Mouse (Mus musculus) forebrain, embryonic 11.5 days (tissue): ENCODE measurements around the gene Cwc27. TPM values are rescaled to one million over a fixed set of nuclear protein-coding genes. Genes with fewer than 3 reads are reported as not detected.

ENCODE experiments used
- ATAC-seq: fragments of 200-750 bp; cut with Nextera tagmentation; replicated peaks from 2 replicates; pipeline ENCODE4 v1.8.0; 2017; ENCODE audit warnings: moderate TSS enrichment; ENCODE audit not compliant: low FRiP score
- DNase-seq: peaks from one replicate; pipeline ENCODE4 v3.0.0-alpha.2; 2017; ENCODE audit warnings: low spot score
- H3K27ac ChIP-seq: fragments of 300-500 bp; sonication (generic); 2 replicates; pipeline ENCODE4 v1.5.1; 2014; ENCODE audit warnings: low read depth, low read length
- H3K27me3 ChIP-seq: fragments of 300-500 bp; sonication (generic); 2 replicates; pipeline ENCODE4 v1.6.1; 2014; ENCODE audit warnings: mild to moderate bottlenecking, low read length, mixed read lengths; ENCODE audit not compliant: control insufficient read depth, insufficient read depth
- H3K36me3 ChIP-seq: fragments of 300-500 bp; sonication (generic); 2 replicates; pipeline ENCODE4 v1.6.1; 2014; ENCODE audit warnings: mild to moderate bottlenecking, low read length, moderate library complexity, mixed read lengths; ENCODE audit not compliant: control insufficient read depth, insufficient read depth
- H3K4me1 ChIP-seq: fragments of 300-500 bp; sonication (generic); replicated peaks from 2 replicates; pipeline ENCODE4 v1.6.1; 2014; ENCODE audit warnings: low read length, mixed read lengths; ENCODE audit not compliant: control insufficient read depth, insufficient read depth
- H3K4me2 ChIP-seq: fragments of 300-500 bp; sonication (generic); 2 replicates; pipeline ENCODE4 v1.6.1; 2014; ENCODE audit warnings: low read depth, mild to moderate bottlenecking, low read length, moderate library complexity, mixed read lengths; ENCODE audit not compliant: severe bottlenecking
- H3K4me3 ChIP-seq: fragments of 300-500 bp; sonication (generic); 2 replicates; pipeline ENCODE4 v1.5.1; 2014; ENCODE audit warnings: low read depth, low read length
- H3K9ac ChIP-seq: fragments of 300-500 bp; sonication (generic); 2 replicates; pipeline ENCODE4 v1.6.1; 2014; ENCODE audit warnings: low read length
- H3K9me3 ChIP-seq: fragments of 300-500 bp; sonication (generic); 2 replicates; pipeline ENCODE4 v1.6.1; 2016; ENCODE audit warnings: low read length, mixed read lengths; ENCODE audit not compliant: control insufficient read depth
- WGBS: fragments of 180-500 bp; shearing (Covaris S2); extraction: QIAGEN DNeasy Blood & Tissue Kit; methylation state at CpG from one replicate; pipeline ENCODE4 v1.1.7; 2014; 5-methylcytosine and 5-hydroxymethylcytosine counted together
- polyA plus RNA-seq: library from polyadenylated mRNA; unstranded; fragments of >200 nt; fragmentation: Nextera tagmentation; extraction: Ambion mirVana; gene quantifications from 2 replicates; pipeline ENCODE4 v1.2.1, GENCODE M21; 2014

Cwc27 gene
- polyA plus RNA-seq, 1 experiment from 2014 or later: 40.2 TPM

- H3K9ac ChIP-seq: no peak overlapping the region
- H3K4me1 ChIP-seq: no peaks in the 10 kb centered on the region
- no peak overlapping the region for H3K4me2 ChIP-seq
- no peaks in the 10 kb centered on the region for H3K9me3 ChIP-seq
- H3K36me3 ChIP-seq: no peaks in the 10 kb centered on the region
- no peak for ATAC-seq
- H3K4me3 ChIP-seq: no peak overlapping the region
- H3K27ac ChIP-seq: no peak overlapping the region
- H3K27me3 ChIP-seq: no peaks in the 10 kb centered on the region
- WGBS: 91% methylated on average over 6 of the region's 6 CpGs
- no peak for DNase-seq
Measured at GRCm38 (mm10) chr13:104645778-104646425, 171.0 kb downstream of the Cwc27 start.

GRCm38 (mm10) chr13:104644185-104644584 lies 172.8 kb downstream of the Cwc27 start:
- ATAC-seq (no peak), DNase-seq (no peak)
- no peaks in the 10 kb centered on the region for H3K4me1 ChIP-seq
- no peak overlapping the region for H3K4me2 ChIP-seq
- no peaks in the 10 kb centered on the region for H3K36me3 ChIP-seq
- no peaks in the 10 kb centered on the region for H3K9me3 ChIP-seq
- 92% methylated on average over 1 of the region's 1 CpGs for WGBS
- no peaks in the 10 kb centered on the region for H3K27me3 ChIP-seq
- H3K9ac ChIP-seq: no peak overlapping the region
- no peak overlapping the region for H3K4me3 ChIP-seq
- H3K27ac ChIP-seq: no peak overlapping the region

- H3K4me2 ChIP-seq: no peak overlapping the region
- no peaks in the 10 kb centered on the region for H3K27me3 ChIP-seq
- 94% methylated on average over 5 of the region's 5 CpGs for WGBS
- no peak overlapping the region for H3K27ac ChIP-seq
- H3K36me3 ChIP-seq: no peaks in the 10 kb centered on the region
- H3K4me3 ChIP-seq: no peak overlapping the region
- no peak for DNase-seq
- ATAC-seq: no peak
- H3K4me1 ChIP-seq: no peaks in the 10 kb centered on the region
- H3K9ac ChIP-seq: no peak overlapping the region
- H3K9me3 ChIP-seq: no peaks in the 10 kb centered on the region
Measured at GRCm38 (mm10) chr13:104640694-104641454, 176.1 kb downstream of the Cwc27 start.

GRCm38 (mm10) chr13:104638988-104639387 lies 178.0 kb downstream of the Cwc27 start:
- H3K9ac ChIP-seq: no peak overlapping the region
- H3K4me3 ChIP-seq: no peak overlapping the region
- H3K27ac ChIP-seq: no peak overlapping the region
- WGBS: 72% methylated on average over 3 of the region's 3 CpGs
- DNase-seq (no peak), ATAC-seq (no peak)
- no peaks in the 10 kb centered on the region for H3K9me3 ChIP-seq
- no peaks in the 10 kb centered on the region for H3K36me3 ChIP-seq
- no peaks in the 10 kb centered on the region for H3K27me3 ChIP-seq
- H3K4me1 ChIP-seq: no peaks in the 10 kb centered on the region
- H3K4me2 ChIP-seq: no peak overlapping the region

GRCm38 (mm10) chr13:104635965-104636462 lies 180.9 kb downstream of the Cwc27 start:
- no peak overlapping the region for H3K4me2 ChIP-seq

GRCm38 (mm10) chr13:104634708-104635107 lies 182.2 kb downstream of the Cwc27 start:
- H3K4me2 ChIP-seq: no peak overlapping the region
- H3K27ac ChIP-seq: no peak overlapping the region
- no peaks in the 10 kb centered on the region for H3K36me3 ChIP-seq
- no peak overlapping the region for H3K4me3 ChIP-seq
- H3K4me1 ChIP-seq: no peaks in the 10 kb centered on the region
- ATAC-seq (no peak), DNase-seq (no peak)
- no peaks in the 10 kb centered on the region for H3K27me3 ChIP-seq
- WGBS: 90% methylated on average over 2 of the region's 2 CpGs
- no peaks in the 10 kb centered on the region for H3K9me3 ChIP-seq
- H3K9ac ChIP-seq: no peak overlapping the region

More at GRCm38 (mm10) chr13:104635965-104636462, 180.9 kb downstream of the Cwc27 start:
- no peaks in the 10 kb centered on the region for H3K36me3 ChIP-seq
- no peak overlapping the region for H3K4me3 ChIP-seq
- DNase-seq (no peak), ATAC-seq (no peak)
- no peak overlapping the region for H3K9ac ChIP-seq
- no peaks in the 10 kb centered on the region for H3K4me1 ChIP-seq
- H3K27ac ChIP-seq: no peak overlapping the region
- WGBS: 89% methylated on average over 6 of the region's 6 CpGs
- no peaks in the 10 kb centered on the region for H3K27me3 ChIP-seq
- H3K9me3 ChIP-seq: no peaks in the 10 kb centered on the region

GRCm38 (mm10) chr13:104632427-104633167 lies 184.3 kb downstream of the Cwc27 start:
- DNase-seq (no peak), ATAC-seq (no peak)
- WGBS: 59% methylated on average over 7 of the region's 7 CpGs
- Histone ChIP-seq H3K27me3 (no peaks in the 10 kb centered on the region), H3K27ac (no peak overlapping the region), H3K4me2 (no peak overlapping the region), H3K9ac (no peak overlapping the region), H3K4me3 (no peak overlapping the region), H3K36me3 (no peaks in the 10 kb centered on the region), H3K9me3 (no peaks in the 10 kb centered on the region), H3K4me1 (0 out of 2 replicates have a peak, but pooled peaks cover 2% of the 10 kb centered on the region)

- no peak overlapping the region for H3K4me3 ChIP-seq
- H3K36me3 ChIP-seq: no peaks in the 10 kb centered on the region
- 0 out of 2 replicates have a peak, but pooled peaks cover 2% of the 10 kb centered on the region for H3K4me1 ChIP-seq
- H3K4me2 ChIP-seq: no peak overlapping the region
- no peaks in the 10 kb centered on the region for H3K9me3 ChIP-seq
- no peak for DNase-seq
- H3K27me3 ChIP-seq: no peaks in the 10 kb centered on the region
- H3K27ac ChIP-seq: no peak overlapping the region
- ATAC-seq: no peak
- H3K9ac ChIP-seq: no peak overlapping the region
- 75% methylated on average over 7 of the region's 7 CpGs for WGBS
Measured at GRCm38 (mm10) chr13:104631621-104632205, 185.2 kb downstream of the Cwc27 start.
